Mouse (Mus musculus): ENCODE measurements at regions not wholly inside any gene's neighbourhood (a gene's known extent, or its start where the extent isn't known, plus 50 kb on each side); places are given as distances from the start of the nearest gene placed in this dataset.
"Not testable (repeated sequence)": the region's sequence is repeated elsewhere in the genome, so short reads cannot be mapped to it uniquely, and the experiment has no call there.

GRCm38 (mm10) chr6:144910392-144910791 lies 128.6 kb upstream of the Sox5 start:
- H3K9ac ChIP-seq = no peak overlapping the region
- H3K36me3 ChIP-seq = no peaks in the 10 kb centered on the region
- no peak overlapping the region for H3K27ac ChIP-seq
- 0 out of 2 replicates have a peak, but pooled peaks cover 3% of the 10 kb centered on the region for H3K27me3 ChIP-seq (replicated peaks)
- H3K4me1 ChIP-seq = no peaks in the 10 kb centered on the region
- no peak overlapping the region for H3K4me2 ChIP-seq
- no peak overlapping the region for H3K4me3 ChIP-seq
- no peak for ATAC-seq
- no peaks in the 10 kb centered on the region for H3K9me3 ChIP-seq (replicated peaks)
- 36% methylated on average over 6 of the region's 6 CpGs for WGBS (ENCODE audit: insufficient replicate concordance)

- Histone ChIP-seq H3K4me3 (no peak overlapping the region), H3K27ac (no peak overlapping the region), H3K4me1 (no peaks in the 10 kb centered on the region), H3K9me3 (replicated peaks) (no peaks in the 10 kb centered on the region), H3K36me3 (no peaks in the 10 kb centered on the region), H3K27me3 (replicated peaks) (peaks cover 13% of the 10 kb centered on the region), H3K9ac (no peak overlapping the region), H3K4me2 (no peak overlapping the region)
- ATAC-seq = no peak
- WGBS (ENCODE audit: insufficient replicate concordance) = 84% methylated on average over 11 of the region's 11 CpGs
These were observed 126.9 kb upstream of the Sox5 start for GRCm38 (mm10) chr6:144908646-144909045.

- H3K4me1 ChIP-seq = peaks cover 40% of the 10 kb centered on the region
- peak overlapping the region; percentile 74 for H3K4me2 ChIP-seq
- peaks cover 13% of the 10 kb centered on the region for H3K27me3 ChIP-seq (replicated peaks)
- ATAC-seq = no peak
- no peak overlapping the region for H3K9ac ChIP-seq
- no peaks in the 10 kb centered on the region for H3K9me3 ChIP-seq (replicated peaks)
- 37% methylated on average over 10 of the region's 10 CpGs for WGBS (ENCODE audit: insufficient replicate concordance)
- H3K36me3 ChIP-seq = no peaks in the 10 kb centered on the region
- 0 out of 2 replicates have a peak overlapping the region, but pooled peaks have one; percentile 81 for H3K27ac ChIP-seq
- no peak overlapping the region for H3K4me3 ChIP-seq
These were observed 121.4 kb upstream of the Sox5 start for GRCm38 (mm10) chr6:144903156-144903555.

GRCm38 (mm10) chr6:144902267-144902995 lies 120.7 kb upstream of the Sox5 start:
- 35% methylated on average over 20 of the region's 20 CpGs for WGBS (ENCODE audit: insufficient replicate concordance)
- peak overlapping the region; percentile 74 for H3K4me2 ChIP-seq
- ATAC-seq = peak; percentile 83
- H3K4me1 ChIP-seq = peaks cover 40% of the 10 kb centered on the region
- H3K9ac ChIP-seq = peak overlapping the region; percentile 49
- peaks cover 13% of the 10 kb centered on the region for H3K27me3 ChIP-seq (replicated peaks)
- H3K36me3 ChIP-seq = no peaks in the 10 kb centered on the region
- H3K4me3 ChIP-seq = peak overlapping the region; percentile 41
- peak overlapping the region; percentile 81 for H3K27ac ChIP-seq
- no peaks in the 10 kb centered on the region for H3K9me3 ChIP-seq (replicated peaks)

- H3K4me2 ChIP-seq = peak overlapping the region; percentile 74
- ATAC-seq = peak; percentile 95
- H3K27ac ChIP-seq = peak overlapping the region; percentile 81
- H3K36me3 ChIP-seq = no peaks in the 10 kb centered on the region
- H3K9ac ChIP-seq = peak overlapping the region; percentile 49
- peaks cover 40% of the 10 kb centered on the region for H3K4me1 ChIP-seq
- peak overlapping the region; percentile 41 for H3K4me3 ChIP-seq
- no peaks in the 10 kb centered on the region for H3K9me3 ChIP-seq (replicated peaks)
- H3K27me3 ChIP-seq (replicated peaks) = peaks cover 13% of the 10 kb centered on the region
- 24% methylated on average over 9 of the region's 9 CpGs for WGBS (ENCODE audit: insufficient replicate concordance)
These were observed 120.0 kb upstream of the Sox5 start for GRCm38 (mm10) chr6:144901825-144902224.

- H3K4me1 ChIP-seq = peaks cover 40% of the 10 kb centered on the region
- not testable (repeated sequence) for H3K27me3 ChIP-seq (replicated peaks); H3K27ac ChIP-seq; H3K4me3 ChIP-seq; H3K9me3 ChIP-seq (replicated peaks); H3K36me3 ChIP-seq; H3K4me2 ChIP-seq; H3K9ac ChIP-seq; ATAC-seq
- 85% methylated on average over 7 of the region's 7 CpGs for whole genome bisulfite sequencing (ENCODE audit: insufficient replicate concordance)
These were observed 119.1 kb upstream of the Sox5 start for GRCm38 (mm10) chr6:144900858-144901257.

GRCm38 (mm10) chr6:144897526-144897925 lies 115.7 kb upstream of the Sox5 start:
- no peaks in the 10 kb centered on the region; the same call in 1 of the 2 replicates for H3K27me3 ChIP-seq (replicated peaks)
- H3K9me3 ChIP-seq (replicated peaks) = no peaks in the 10 kb centered on the region
- no peak overlapping the region for H3K9ac ChIP-seq
- WGBS (ENCODE audit: insufficient replicate concordance) = 51% methylated on average over 3 of the region's 3 CpGs
- H3K36me3 ChIP-seq = no peaks in the 10 kb centered on the region
- no peak overlapping the region for H3K4me3 ChIP-seq
- no peak for ATAC-seq
- H3K4me2 ChIP-seq = no peak overlapping the region
- peaks cover 29% of the 10 kb centered on the region for H3K4me1 ChIP-seq
- H3K27ac ChIP-seq = no peak overlapping the region

GRCm38 (mm10) chr6:144890914-144891313 lies 109.1 kb upstream of the Sox5 start:
- no peaks in the 10 kb centered on the region for H3K27me3 ChIP-seq (replicated peaks)
- no peaks in the 10 kb centered on the region for H3K9me3 ChIP-seq (replicated peaks)
- no peak overlapping the region for H3K27ac ChIP-seq
- WGBS (ENCODE audit: insufficient replicate concordance) = 12% methylated on average over 2 of the region's 2 CpGs
- H3K9ac ChIP-seq = no peak overlapping the region
- H3K4me3 ChIP-seq = no peak overlapping the region
- H3K4me1 ChIP-seq = peaks cover 5% of the 10 kb centered on the region
- H3K4me2 ChIP-seq = no peak overlapping the region
- H3K36me3 ChIP-seq = no peaks in the 10 kb centered on the region
- ATAC-seq = no peak

- Histone ChIP-seq H3K4me1 (peaks cover 5% of the 10 kb centered on the region), H3K36me3 (no peaks in the 10 kb centered on the region), H3K4me2 (no peak overlapping the region), H3K27me3 (replicated peaks) (no peaks in the 10 kb centered on the region; the same call in 1 of the 2 replicates), H3K9ac (no peak overlapping the region), H3K27ac (no peak overlapping the region), H3K4me3 (no peak overlapping the region), H3K9me3 (replicated peaks) (no peaks in the 10 kb centered on the region)
- WGBS (ENCODE audit: insufficient replicate concordance) = 43% methylated on average over 8 of the region's 8 CpGs
- ATAC-seq = no peak
These were observed 108.4 kb upstream of the Sox5 start for GRCm38 (mm10) chr6:144890166-144890565.

- ATAC-seq = no peak
- 57% methylated on average over 4 of the region's 4 CpGs for WGBS (ENCODE audit: insufficient replicate concordance)
- no peak overlapping the region for H3K4me2 ChIP-seq
- no peaks in the 10 kb centered on the region; the same call in 1 of the 2 replicates for H3K27me3 ChIP-seq (replicated peaks)
- H3K4me3 ChIP-seq = no peak overlapping the region
- no peak overlapping the region for H3K27ac ChIP-seq
- H3K4me1 ChIP-seq = no peaks in the 10 kb centered on the region
- no peak overlapping the region for H3K9ac ChIP-seq
- no peaks in the 10 kb centered on the region for H3K36me3 ChIP-seq
- no peaks in the 10 kb centered on the region for H3K9me3 ChIP-seq (replicated peaks)
These were observed 101.3 kb upstream of the Sox5 start for GRCm38 (mm10) chr6:144883117-144883516.

- no peaks in the 10 kb centered on the region for H3K36me3 ChIP-seq
- 79% methylated on average over 10 of the region's 10 CpGs for WGBS (ENCODE audit: insufficient replicate concordance)
These were observed 98.3 kb upstream of the Sox5 start for GRCm38 (mm10) chr6:144880098-144880497.

GRCm38 (mm10) chr6:144876758-144877157 lies 95.0 kb upstream of the Sox5 start:
- H3K27me3 ChIP-seq (replicated peaks) = no peaks in the 10 kb centered on the region
- no peaks in the 10 kb centered on the region for H3K9me3 ChIP-seq (replicated peaks)
- no peak overlapping the region for H3K9ac ChIP-seq
- H3K4me2 ChIP-seq = no peak overlapping the region
- ATAC-seq = no peak
- no peaks in the 10 kb centered on the region for H3K36me3 ChIP-seq
- H3K4me3 ChIP-seq = no peak overlapping the region
- 79% methylated on average over 12 of the region's 12 CpGs for WGBS (ENCODE audit: insufficient replicate concordance)
- no peak overlapping the region for H3K27ac ChIP-seq
- no peaks in the 10 kb centered on the region; the same call in 1 of the 2 replicates for H3K4me1 ChIP-seq

More at GRCm38 (mm10) chr6:144880098-144880497, 98.3 kb upstream of the Sox5 start:
- H3K4me1 ChIP-seq = no peaks in the 10 kb centered on the region; the same call in 1 of the 2 replicates
- H3K9ac ChIP-seq = no peak overlapping the region
- ATAC-seq = no peak
- H3K4me2 ChIP-seq = no peak overlapping the region
- H3K27me3 ChIP-seq (replicated peaks) = no peaks in the 10 kb centered on the region; the same call in 1 of the 2 replicates
- H3K27ac ChIP-seq = no peak overlapping the region
- H3K9me3 ChIP-seq (replicated peaks) = no peaks in the 10 kb centered on the region
- no peak overlapping the region for H3K4me3 ChIP-seq

All from liver, embryonic 12.5 days (tissue).